Mouse (Mus musculus) intestine, postnatal 0 days (tissue): ENCODE measurements around the gene Smarca2. TPM values are rescaled to one million over a fixed set of nuclear protein-coding genes. Genes with fewer than 3 reads are reported as not detected.

Source experiments
- ATAC-seq: fragments of 200-750 bp; cut with Nextera tagmentation; 2 replicates; pipeline ENCODE4 v1.8.0; 2017; ENCODE audit warnings: mild to moderate bottlenecking, moderate TSS enrichment, moderate library complexity
- H3K27ac ChIP-seq: fragments of 300-500 bp; sonication (generic); 2 replicates; pipeline ENCODE4 v1.5.1; 2014; ENCODE audit warnings: mild to moderate bottlenecking, low read depth, low read length, moderate library complexity
- H3K27me3 ChIP-seq: fragments of 300-500 bp; sonication (generic); replicated peaks from 2 replicates; pipeline ENCODE4 v1.6.1; 2014; ENCODE audit warnings: low read length, mixed read lengths; ENCODE audit not compliant: control insufficient read depth, insufficient read depth
- H3K36me3 ChIP-seq: fragments of 300-500 bp; sonication (generic); 2 replicates; pipeline ENCODE4 v1.6.1; 2014; ENCODE audit warnings: mild to moderate bottlenecking, moderate library complexity; ENCODE audit not compliant: control insufficient read depth, insufficient read depth
- H3K4me1 ChIP-seq: fragments of 300-500 bp; sonication (generic); replicated peaks from 2 replicates; pipeline ENCODE4 v1.6.1; 2014; ENCODE audit warnings: antibody characterized with exemption, low read length, mixed read lengths; ENCODE audit not compliant: control insufficient read depth, insufficient read depth
- H3K4me2 ChIP-seq: fragments of 300-500 bp; sonication (generic); replicated peaks from 2 replicates; pipeline ENCODE4 v1.6.1; 2014; ENCODE audit warnings: low read depth, mild to moderate bottlenecking, moderate library complexity
- H3K4me3 ChIP-seq: fragments of 300-500 bp; sonication (generic); 2 replicates; pipeline ENCODE4 v1.5.1; 2014; ENCODE audit warnings: low read depth, low read length
- H3K9ac ChIP-seq: fragments of 300-500 bp; sonication (generic); 2 replicates; pipeline ENCODE4 v1.6.1; 2014; ENCODE audit warnings: mild to moderate bottlenecking, low read depth, low read length
- H3K9me3 ChIP-seq: fragments of 300-500 bp; sonication (generic); 2 replicates; pipeline ENCODE4 v1.6.1; 2016; ENCODE audit warnings: mixed run types; ENCODE audit not compliant: control insufficient read depth
- CTCF ChIP-seq: sonication (generic); IDR thresholded peaks from 2 replicates; pipeline ENCODE4 v1.5.1; 2016; ENCODE audit warnings: low read depth, mild to moderate bottlenecking, control low read depth, antibody characterized with exemption, moderate library complexity
- WGBS: fragments of 180-500 bp; shearing (Covaris S2); extraction: QIAGEN DNeasy Blood & Tissue Kit; methylation state at CpG from one replicate; pipeline ENCODE4 v1.1.7; 2014; 5-methylcytosine and 5-hydroxymethylcytosine counted together
- polyA plus RNA-seq: library from polyadenylated mRNA; unstranded; fragments of >200 nt; fragmentation: Nextera tagmentation; extraction: Ambion mirVana; gene quantifications from 2 replicates; pipeline ENCODE4 v1.2.1, GENCODE M21; 2015

Gene Smarca2
- polyA plus RNA-seq, 1 experiment from 2014 or later = 18.1 TPM

DNA sequence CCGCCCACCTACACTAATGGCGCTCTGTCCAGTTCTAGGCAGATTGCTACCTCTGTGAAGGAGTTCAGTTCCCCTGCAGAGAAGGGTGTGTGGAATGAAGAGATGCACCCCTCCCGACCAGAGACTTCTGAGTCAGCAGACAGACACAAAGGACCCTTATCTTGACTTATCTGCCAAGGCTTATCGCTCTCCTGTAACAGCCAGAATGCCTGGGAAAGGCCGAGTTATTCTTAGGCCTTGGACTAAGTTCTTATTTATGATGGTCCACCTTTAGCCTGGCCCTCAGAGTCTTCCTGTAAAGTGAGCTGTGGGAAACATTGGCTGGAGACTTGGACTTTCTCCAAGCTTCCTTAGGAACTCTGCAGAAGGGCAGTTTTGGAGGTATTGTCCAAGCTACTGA lies 8.8 kb downstream of the Smarca2 start:
- no peak overlapping the region for H3K9ac ChIP-seq
- no peaks in the 10 kb centered on the region for H3K36me3 ChIP-seq
- H3K4me3 ChIP-seq = no peak overlapping the region
- peaks cover 11% of the 10 kb centered on the region; the same call in 1 of the 2 replicates for H3K4me1 ChIP-seq
- no peak overlapping the region; the same call in 1 of the 2 replicates for H3K27ac ChIP-seq
- peak overlapping the region; percentile 33; the same call in 1 of the 2 replicates for H3K4me2 ChIP-seq
- H3K27me3 ChIP-seq = no peaks in the 10 kb centered on the region
- 27% methylated on average over 5 of the region's 5 CpGs for WGBS
- TF ChIP-seq CTCF = no peak
- H3K9me3 ChIP-seq = no peaks in the 10 kb centered on the region
- no peak; the same call in 1 of the 2 replicates for ATAC-seq

DNA sequence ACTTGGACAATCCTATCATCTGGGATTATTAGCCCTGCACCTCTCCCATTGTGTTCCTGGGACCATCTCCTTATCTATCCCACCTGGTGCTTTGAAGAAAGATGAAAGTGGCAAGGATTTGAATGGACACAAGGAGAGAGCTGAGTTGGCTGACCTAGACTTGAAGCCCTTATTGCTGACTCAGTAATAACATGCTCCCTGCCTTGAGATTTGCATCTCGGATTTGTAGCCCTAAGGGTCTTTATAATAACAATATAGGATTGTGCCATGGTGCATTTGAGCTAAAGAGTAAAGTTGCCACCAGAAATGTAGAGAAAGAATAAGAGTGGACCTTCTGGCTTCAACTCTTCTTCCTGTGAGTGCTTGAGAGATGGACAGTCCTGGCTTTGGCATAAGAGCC lies 11.4 kb downstream of the Smarca2 start:
- no peak overlapping the region for H3K9ac ChIP-seq
- H3K4me1 ChIP-seq = peaks cover 11% of the 10 kb centered on the region; the same call in 1 of the 2 replicates
- H3K4me2 ChIP-seq = no peak overlapping the region
- H3K36me3 ChIP-seq = no peaks in the 10 kb centered on the region
- H3K27ac ChIP-seq = no peak overlapping the region
- no peak overlapping the region for H3K4me3 ChIP-seq
- H3K9me3 ChIP-seq = no peaks in the 10 kb centered on the region
- ATAC-seq = no peak
- no peaks in the 10 kb centered on the region for H3K27me3 ChIP-seq
- TF ChIP-seq CTCF = no peak
- WGBS = 87% methylated on average over 1 of the region's 1 CpGs

GRCm38 (mm10) chr19:26617287-26617686 lies 12.4 kb downstream of the Smarca2 start:
- Histone ChIP-seq H3K27me3 (no peaks in the 10 kb centered on the region), H3K9me3 (no peaks in the 10 kb centered on the region), H3K9ac (no peak overlapping the region), H3K4me1 (peaks cover 11% of the 10 kb centered on the region; the same call in 1 of the 2 replicates), H3K27ac (no peak overlapping the region), H3K4me3 (no peak overlapping the region), H3K4me2 (no peak overlapping the region), H3K36me3 (no peaks in the 10 kb centered on the region)
- no peak for TF ChIP-seq CTCF
- ATAC-seq = no peak
- WGBS = 73% methylated on average over 5 of the region's 5 CpGs

DNA sequence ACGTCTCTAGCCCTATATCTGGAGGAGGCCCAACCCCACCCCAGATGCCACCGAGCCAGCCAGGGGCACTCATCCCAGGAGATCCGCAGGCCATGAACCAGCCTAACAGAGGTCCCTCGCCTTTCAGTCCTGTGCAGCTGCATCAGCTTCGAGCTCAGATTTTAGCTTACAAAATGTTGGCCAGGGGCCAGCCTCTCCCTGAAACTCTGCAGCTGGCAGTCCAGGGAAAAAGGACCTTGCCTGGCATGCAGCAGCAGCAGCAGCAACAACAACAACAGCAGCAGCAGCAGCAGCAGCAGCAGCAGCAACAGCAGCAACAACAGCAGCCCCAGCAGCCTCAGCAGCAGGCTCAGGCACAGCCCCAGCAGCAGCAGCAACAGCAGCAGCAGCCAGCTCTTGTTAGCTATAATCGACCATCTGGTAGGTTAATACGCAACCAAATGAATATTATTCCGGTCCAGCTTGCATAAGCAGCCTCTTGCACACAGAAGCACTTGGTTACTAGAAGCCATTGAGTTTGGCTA lies 25.9 kb downstream of the Smarca2 start:
- 43% methylated on average over 8 of the region's 8 CpGs for WGBS
- Histone ChIP-seq H3K36me3 (peaks cover 23% of the 10 kb centered on the region), H3K27ac (no peak overlapping the region), H3K9ac (no peak overlapping the region), H3K27me3 (no peaks in the 10 kb centered on the region), H3K4me2 (no peak overlapping the region), H3K9me3 (no peaks in the 10 kb centered on the region), H3K4me1 (no peaks in the 10 kb centered on the region), H3K4me3 (no peak overlapping the region)
- no peak for TF ChIP-seq CTCF
- no peak for ATAC-seq

- no peak overlapping the region for H3K9ac ChIP-seq
- H3K4me3 ChIP-seq = no peak overlapping the region
- TF ChIP-seq CTCF = no peak
- 82% methylated on average over 5 of the region's 5 CpGs for WGBS
- H3K27ac ChIP-seq = no peak overlapping the region
- peaks cover 24% of the 10 kb centered on the region for H3K36me3 ChIP-seq
- no peak overlapping the region for H3K4me2 ChIP-seq
- H3K4me1 ChIP-seq = no peaks in the 10 kb centered on the region
- no peaks in the 10 kb centered on the region for H3K27me3 ChIP-seq
- ATAC-seq = no peak
- no peaks in the 10 kb centered on the region for H3K9me3 ChIP-seq
Measured at GRCm38 (mm10) chr19:26632228-26632627, 27.4 kb downstream of the Smarca2 start.

DNA sequence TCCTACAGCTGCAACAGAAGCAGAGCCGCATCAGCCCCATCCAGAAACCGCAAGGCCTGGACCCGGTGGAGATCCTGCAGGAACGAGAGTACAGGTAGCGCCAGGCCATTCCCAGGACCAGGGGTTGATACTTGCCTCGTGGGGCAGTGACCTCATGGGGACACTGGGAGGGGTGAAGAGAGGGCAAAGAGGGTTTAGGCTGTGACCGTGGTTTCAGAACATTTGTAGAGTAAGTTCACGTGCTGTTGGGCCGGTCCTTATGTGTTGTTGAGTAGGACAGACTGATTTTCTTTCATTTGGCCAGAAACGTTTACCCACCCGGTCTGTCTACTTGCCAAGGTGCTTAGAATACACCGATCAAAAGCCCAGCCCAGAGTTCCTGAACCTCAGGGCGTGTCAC lies 35.7 kb downstream of the Smarca2 start:
- Histone ChIP-seq H3K4me3 (no peak overlapping the region), H3K4me1 (no peaks in the 10 kb centered on the region), H3K4me2 (no peak overlapping the region), H3K27ac (no peak overlapping the region), H3K27me3 (no peaks in the 10 kb centered on the region), H3K9ac (no peak overlapping the region), H3K9me3 (no peaks in the 10 kb centered on the region), H3K36me3 (peaks cover 21% of the 10 kb centered on the region)
- 89% methylated on average over 13 of the region's 13 CpGs for whole genome bisulfite sequencing
- no peak for ATAC-seq
- TF ChIP-seq CTCF = no peak

DNA sequence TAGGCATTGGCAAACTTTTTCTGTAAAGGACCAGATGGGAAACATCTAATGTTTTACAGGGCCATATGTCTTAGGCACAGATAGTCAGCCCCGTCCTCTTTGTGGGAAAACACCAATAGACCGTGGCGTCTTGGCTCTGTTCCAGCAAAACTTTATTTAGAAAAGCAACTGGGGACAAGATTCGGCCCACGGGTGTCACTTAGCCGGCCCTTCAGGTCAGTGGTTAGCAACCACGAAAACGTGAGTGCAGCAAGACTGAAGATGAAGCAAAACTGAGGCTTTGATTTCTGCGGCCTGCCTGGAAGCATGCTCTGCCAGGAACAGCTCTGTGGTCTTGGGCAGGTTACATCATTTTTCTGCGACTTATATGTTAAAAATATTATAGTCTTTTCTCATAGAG lies 36.4 kb downstream of the Smarca2 start:
- no peak overlapping the region for H3K27ac ChIP-seq
- ATAC-seq = no peak
- H3K27me3 ChIP-seq = no peaks in the 10 kb centered on the region
- H3K4me3 ChIP-seq = no peak overlapping the region
- peaks cover 25% of the 10 kb centered on the region for H3K36me3 ChIP-seq
- no peak for TF ChIP-seq CTCF
- H3K4me2 ChIP-seq = no peak overlapping the region
- H3K9me3 ChIP-seq = no peaks in the 10 kb centered on the region
- 75% methylated on average over 10 of the region's 10 CpGs for whole genome bisulfite sequencing
- H3K9ac ChIP-seq = no peak overlapping the region
- H3K4me1 ChIP-seq = no peaks in the 10 kb centered on the region
